Mouse (Mus musculus) stomach, postnatal 0 days (tissue): Measurements from ENCODE around the gene Cyp4f14.

Experiments
- CTCF ChIP-seq: IDR thresholded peaks from 2 replicates; pipeline ENCODE4 v1.5.1; 2016; ENCODE audit warnings: antibody characterized with exemption, low read depth, mild to moderate bottlenecking, moderate library complexity
- EP300 ChIP-seq: optimal IDR thresholded peaks from 2 replicates; pipeline ENCODE3; 2016; ENCODE audit warnings: antibody characterized with exemption

DNA sequence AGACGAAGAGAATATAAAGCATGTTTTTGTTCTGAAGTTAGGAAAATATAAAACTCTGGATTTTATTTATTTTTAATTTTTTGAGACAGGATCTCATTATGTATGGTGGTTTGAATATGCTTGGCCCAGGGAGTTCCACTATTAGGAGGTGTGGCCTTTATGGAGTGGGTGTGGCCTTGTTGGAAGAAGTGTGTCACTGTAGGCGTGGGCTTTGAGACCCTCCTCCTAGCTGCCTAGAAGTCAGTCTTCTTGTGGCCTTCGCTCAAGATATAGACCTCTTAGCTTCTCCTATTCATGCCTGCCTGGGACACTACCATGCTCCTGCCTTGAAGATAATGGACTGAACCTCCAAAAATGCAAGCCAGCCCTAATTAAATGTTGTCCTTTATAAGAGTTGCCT lies 33.0 kb upstream of the Cyp4f14 start:
- TF ChIP-seq CTCF (no peak), EP300 (no peak)
